Mouse (Mus musculus) cerebellum, adult 2 months (tissue): Measurements from ENCODE around the gene Syt17.

Source experiments
- CTCF ChIP-seq: fragments of 200-500 bp; IDR thresholded peaks from 2 replicates; pipeline ENCODE4 v1.5.1; 2011; ENCODE audit warnings: low read depth, mild to moderate bottlenecking, control low read depth, low read length, moderate library complexity, borderline replicate concordance; ENCODE audit not compliant: insufficient read depth
- POLR2A ChIP-seq: fragments of 200-500 bp; IDR thresholded peaks from 2 replicates; pipeline ENCODE4 v1.6.1; 2011; ENCODE audit warnings: low read length, control low read depth, borderline replicate concordance; ENCODE audit not compliant: insufficient read depth

DNA sequence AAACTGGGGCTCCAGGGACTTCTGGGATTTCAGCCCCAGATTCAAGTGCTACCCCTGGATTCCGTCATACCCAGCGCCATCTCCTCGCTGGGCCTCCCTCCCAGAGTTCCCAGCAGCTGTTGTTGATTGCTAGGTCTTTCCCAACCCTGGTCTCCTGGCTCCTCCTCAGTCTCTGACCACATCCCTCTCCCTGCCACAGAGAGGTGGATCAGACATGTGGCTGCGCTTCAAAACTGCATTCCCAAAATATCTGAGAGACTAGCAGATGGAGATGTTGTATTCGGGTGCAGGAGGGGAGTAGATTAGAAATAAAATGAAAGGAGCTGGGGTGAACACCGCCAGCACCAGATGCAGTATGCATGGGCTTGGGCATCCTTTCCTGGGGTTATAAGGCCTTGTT lies 6.5 kb downstream of the Syt17 start:
- TF ChIP-seq CTCF, result no peak
- no peak for TF ChIP-seq POLR2A
